Mouse (Mus musculus): ENCODE results near the gene Sertad2. TPM values are rescaled to one million over a fixed set of nuclear protein-coding genes. Genes with fewer than 3 reads are reported as not detected.
A peak's percentile ranks its signal among the peaks of the same experiment; 100 is the strongest.

Sertad2 gene
- total RNA-seq, 2 experiments from 2014 or later: 21.3 to 22.2 TPM

DNA sequence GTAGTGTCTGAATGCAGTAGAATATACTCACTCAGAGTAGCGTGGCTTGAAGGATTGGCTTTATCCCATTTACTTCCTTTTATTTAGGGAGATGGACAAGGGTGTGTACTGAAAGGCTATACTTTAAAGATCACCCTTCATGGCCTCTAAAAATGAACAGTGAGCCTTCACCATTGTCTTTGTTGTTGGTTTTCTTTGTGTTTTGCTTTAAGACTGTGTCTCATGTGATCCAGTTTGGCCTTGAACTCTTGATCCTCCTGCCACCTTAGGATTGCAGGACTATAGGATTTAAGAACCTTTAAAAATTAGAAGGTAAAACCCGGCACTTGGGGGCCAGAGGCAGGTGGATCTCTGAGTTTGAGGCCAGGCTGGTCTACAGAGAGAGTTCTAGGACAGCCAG lies 6.4 kb downstream of the Sertad2 start:
- DNase-seq: no peak

DNA sequence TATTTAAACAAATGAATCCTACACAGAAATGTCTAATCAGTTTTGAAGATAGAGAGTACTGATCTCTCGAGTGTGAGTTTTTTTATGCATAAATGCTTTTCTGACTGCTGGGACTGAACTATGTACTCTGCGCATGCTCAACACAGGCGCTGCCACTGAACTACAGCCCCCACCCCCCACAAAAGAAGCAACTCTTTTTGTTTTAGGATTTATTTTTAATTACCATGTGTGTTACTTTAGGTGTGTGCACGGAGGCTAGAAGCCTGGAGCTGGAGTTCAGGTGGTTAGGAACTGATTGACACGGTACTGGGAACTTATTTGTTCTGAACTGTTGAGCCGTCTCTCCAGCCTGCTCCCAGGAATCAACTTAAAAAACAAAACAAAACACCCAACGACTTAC lies 7.1 kb downstream of the Sertad2 start:
- no peak for DNase-seq

DNA sequence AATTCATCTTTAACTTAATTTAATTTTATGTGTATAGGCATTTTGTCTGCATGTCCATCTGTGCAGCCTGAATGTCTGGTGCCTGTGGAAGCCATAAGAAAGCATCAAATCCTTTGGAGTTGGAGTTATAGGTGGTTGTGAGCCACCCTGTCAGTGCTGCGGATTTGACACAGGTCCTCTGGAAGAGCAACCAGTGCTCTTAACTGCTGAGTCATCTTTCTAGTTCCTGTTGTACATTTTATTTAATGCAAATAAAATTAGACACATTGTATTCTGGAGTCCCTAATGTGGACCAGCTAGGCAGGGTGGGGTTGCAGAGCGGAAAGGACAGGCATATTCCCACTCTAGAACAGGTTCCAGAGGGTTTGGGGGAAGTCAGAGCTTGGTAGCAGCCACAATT lies 9.0 kb downstream of the Sertad2 start:
- no peak for DNase-seq

DNA sequence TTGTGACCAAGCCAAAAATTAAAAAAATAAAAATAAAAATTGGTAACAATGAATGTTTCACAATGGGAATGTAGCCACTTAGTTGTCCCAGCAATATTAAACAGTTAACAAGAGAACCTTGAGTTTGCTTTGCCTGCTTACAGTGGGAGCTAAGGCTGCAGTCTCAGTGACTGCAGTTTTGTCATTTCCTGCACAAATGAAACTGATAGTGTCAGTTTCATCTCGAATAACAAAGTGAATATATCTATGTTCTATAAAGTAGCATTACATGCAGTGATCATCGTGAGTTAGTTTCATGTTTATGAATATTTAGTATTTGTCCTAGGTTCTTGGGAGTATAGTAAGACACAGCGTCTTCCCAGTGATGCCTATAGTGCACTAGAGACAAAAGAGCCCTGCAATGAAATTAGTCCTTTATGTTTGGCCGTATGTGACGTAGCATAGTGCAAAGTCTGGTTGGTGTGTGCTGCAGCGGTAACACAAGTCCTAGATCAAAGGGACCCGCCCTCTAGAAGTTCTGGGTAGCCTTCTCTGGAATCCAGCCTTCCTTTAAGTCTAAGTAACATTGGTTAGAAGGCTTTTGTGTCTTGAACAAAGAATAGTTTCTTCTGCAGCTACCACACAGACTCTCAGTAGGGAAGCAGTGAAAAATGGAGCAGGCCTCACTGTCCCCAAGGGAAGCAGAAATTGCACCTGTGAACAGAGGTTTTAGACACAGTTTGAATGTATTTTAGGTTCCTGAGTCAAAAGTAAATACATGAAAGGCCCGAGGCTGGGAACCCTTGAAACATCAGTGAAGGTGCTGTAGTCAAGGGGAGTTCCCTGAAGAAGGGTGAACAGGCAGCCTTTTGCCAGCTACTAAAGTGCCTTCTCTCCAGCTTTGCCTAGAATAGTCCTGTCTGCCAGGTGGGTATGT lies 10.0 kb downstream of the Sertad2 start:
- DNase-seq: no peak

DNA sequence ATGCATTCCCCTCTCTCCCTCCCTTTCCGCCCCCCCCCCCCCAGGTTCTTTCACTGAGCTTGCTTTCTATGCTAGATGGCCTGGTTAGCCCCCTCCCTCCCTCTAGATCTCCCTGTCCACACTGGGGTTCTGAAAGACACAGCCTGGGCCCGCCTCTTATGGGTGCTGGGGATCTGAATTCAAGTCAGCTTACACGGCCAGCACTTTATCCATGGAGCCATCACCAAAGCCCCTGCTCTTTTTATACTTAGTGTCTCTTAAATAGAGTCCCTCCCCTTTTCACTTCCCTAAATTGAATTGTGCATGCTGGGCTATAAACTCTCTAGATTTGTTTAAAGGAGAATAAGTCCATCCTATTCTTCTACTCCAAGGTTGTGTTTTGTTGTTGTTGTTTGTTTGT lies 12.6 kb downstream of the Sertad2 start:
- no peak for DNase-seq

DNA sequence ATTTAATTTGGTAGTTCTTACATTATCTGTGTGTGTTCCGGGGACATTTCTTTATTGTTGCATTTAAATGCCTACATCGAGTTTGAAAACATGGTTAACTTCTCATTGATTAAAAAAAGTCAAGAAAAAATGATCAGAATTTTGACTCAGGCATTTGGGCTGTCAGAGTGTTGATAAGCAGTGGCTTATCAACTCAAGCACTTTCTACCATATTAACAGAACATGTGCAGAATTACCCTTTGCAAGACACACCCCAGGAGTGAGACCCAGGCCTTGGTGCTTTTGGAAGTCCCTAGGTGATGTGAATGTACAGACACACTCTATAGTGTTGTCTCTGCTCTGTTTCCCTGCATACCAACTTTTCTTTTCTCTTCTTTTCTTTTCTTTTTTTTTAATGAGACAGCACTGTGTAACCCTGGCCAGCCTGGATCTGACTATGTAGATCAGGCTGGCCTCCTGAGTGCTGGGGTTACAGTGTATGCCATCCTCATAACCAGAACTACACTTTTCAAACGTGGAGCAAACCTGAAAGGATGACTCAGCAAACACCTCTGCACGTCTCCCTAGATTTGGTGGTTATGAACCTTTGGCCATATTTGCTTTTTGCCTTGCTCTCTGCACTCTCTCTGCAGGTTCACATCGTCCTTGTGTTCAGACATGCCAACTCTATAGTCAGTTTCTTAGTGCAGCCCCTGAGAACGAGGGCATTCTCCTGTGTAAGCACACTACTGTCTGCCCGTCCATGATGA lies 13.3 kb downstream of the Sertad2 start:
- DNase-seq: no peak

DNA sequence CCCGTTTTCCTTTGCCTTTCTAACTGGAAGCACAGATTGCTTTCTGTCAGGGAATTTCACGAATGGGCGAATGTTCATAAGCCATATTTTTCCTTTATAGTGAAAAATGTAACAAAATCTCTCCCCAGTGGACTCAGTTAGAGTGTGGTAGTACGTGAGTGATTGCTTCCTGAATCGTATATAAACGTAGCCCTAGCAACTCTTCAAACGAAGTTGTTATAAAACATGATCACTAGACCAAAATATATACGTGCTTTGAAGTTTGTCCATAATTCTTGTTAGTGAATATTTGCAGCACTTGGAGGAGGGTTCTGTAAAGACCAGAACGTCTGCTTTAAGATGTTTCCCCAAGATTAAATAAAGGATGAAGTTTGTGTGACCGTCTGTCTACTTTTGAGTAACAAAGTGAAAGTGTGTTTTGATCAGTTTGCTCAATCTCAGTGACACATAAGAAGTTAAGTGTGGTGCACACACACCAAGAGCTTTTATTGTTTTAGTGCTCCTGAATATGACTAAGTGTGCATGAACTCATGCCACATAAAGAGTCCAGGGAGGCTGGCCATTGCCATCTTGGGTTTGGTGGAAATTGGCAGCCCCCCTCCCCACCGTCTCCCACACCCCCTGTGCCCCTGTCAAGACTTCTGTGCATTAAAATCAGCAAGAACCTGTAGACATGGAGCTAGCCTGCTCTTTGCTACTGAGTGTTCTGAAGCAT lies 16.3 kb downstream of the Sertad2 start:
- no peak for DNase-seq

DNA sequence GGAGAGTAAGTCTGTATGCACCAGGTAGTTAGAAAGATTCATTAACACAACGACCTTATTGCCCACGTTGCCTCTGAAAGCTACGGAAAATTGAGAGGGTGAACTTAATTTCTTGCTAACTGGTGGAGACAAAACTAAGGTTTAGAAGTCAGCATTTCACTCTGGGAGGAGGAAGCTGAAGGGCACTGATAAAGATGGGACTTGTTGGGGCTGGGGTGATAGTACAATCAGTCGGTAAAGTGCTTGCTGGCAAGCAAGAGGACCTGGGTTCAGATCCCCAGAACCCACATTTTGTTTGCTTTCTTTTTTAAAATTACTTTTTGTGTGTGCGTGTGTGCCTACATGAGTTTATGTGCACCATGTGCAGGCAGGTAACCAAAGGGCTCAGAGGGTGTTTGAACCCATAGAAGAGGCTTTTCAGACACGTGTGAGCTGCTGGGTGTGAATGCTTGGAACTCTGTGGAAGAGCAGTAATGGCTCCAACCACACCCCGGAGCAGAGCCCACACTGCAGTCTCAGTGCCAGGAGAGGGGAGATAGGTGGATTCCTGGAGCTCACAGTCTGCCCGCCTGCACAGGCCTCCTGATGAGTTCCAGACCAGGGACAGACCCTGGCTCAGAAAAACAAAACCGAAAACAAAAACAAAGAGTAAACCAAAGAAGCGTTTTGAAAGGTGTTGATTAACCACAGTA lies 17.0 kb downstream of the Sertad2 start:
- DNase-seq: no peak

DNA sequence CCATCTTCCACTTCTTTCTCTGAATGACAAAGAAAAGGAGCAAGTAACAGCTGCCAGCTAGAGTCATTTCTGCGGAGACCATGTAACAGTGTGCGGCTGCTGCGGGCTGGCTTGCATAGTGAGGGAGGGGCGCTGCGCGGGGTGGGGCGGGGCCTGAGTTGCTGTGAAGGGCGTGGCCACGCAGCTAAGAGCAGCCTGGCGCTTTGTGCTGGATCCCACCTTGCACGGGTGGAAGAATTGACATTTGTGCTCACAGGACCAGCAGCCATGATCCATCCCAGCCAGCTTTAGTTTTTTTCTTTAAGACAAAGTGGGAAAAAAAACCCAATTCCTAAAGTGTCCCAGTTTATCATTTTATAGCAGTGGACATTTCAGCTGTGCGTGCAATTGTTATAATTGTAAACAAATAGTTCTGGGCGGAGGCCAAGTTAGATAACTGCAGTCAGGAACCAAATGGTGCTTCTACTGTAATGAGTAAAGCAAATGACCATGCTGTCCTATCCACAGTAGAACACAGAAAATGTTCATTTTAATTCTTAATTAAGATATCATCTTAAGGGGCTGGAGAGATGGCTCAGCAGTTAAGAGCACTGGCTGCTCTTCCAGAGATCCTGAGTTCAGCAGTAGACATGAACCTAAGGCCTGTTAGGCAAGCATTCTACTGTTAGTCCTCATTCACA lies 18.4 kb downstream of the Sertad2 start:
- no peak for DNase-seq

DNA sequence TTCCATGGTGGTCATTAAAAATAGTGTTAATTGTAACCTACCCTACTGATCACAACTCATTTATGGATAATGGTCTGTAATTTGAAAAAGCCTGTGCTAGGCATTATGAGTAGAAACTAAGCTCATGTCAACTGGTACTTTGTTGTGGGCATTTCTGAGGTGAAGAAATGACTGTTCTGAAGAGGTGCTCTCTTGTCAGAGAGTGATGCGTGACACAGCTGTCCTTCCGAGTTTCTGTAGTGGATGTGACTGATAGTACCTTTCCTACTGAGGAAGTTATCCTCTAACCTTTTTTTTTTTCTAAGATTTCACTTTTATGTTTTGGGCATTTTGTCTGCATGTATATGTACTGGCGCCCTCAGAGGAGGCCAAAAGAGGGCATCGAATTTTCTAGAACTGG lies 22.0 kb downstream of the Sertad2 start:
- DNase-seq: no peak

DNA sequence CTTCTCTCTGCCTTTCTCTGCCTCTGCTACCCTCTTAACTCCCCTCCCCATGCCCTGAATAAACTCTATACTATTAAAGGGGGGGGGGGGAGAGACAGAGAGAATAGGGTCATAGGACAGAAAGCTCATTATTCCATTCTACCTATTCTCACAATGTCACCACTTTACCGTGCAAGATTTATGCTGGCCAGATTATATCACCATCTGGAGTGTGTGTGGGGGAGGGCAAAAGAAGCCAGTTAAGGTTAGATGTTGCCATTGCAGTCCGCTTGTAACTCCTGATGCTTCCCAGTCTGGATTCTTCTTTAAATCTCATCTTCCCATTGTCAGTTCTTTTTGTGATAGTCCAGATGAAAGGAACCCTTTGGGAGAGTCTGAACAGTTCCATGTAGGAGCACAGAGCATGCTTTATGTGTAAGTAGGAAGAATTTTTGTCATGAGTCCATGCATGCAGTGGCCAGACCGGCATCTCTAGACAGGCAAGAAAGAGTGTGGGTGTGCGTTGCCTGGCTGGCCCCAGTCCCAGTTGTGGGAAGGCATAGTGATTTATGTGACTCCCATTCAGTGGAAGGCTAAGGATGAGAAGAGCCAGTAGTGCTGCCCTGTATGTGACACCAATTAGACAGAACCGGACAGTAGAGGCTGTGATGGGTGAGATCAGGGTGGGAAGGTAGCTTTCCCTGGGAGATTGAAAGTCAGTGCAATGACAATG lies 28.8 kb downstream of the Sertad2 start:
- DNase-seq: peak; percentile 18 to 22

DNA sequence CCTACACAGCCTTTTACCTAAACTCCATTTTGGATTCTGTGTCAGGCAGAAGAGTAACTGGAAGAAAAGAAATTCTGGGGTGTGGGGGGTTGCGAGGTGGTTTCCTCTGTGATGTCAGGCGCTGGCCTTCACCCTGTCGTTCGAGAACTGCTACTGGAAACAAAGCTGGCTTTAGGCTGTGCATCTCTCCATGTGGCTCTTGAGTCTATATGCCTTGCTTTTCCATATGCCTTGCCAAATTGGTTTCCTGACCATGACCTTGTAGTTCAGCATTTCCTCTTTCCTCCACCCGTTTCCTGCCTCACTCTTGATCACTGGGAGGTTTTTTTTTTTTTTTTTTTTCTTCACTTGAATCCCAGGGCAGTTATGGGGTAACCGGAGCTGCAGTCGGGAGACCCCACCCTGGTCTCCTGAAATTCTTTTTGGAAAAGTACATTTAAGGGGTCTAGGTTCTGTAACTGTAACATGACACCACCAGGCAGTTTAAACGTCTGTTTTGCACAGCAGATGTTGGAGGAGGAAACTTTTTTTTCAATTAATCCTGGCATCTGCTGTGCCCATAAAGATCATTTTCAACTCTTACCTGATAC lies 33.1 kb downstream of the Sertad2 start:
- DNase-seq: no peak

DNA sequence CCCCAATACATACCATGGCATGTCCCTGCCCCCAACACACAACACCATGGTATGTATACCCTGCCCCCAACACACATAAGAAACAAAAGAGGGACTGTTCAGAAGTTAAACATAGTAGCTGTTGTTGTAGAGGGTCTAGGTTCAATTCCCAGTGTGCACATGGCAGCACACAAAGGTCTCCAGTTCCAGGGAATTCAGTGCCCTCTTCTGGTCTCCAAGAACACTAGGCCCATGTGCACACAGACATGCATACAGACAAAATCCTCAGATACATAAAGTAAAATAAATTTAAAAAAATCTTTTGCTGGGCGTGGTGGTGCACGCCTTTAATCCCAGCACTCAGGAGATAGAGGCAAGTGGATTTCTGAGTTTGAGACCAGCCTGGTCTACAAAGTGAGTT lies 39.7 kb downstream of the Sertad2 start:
- DNase-seq: no peak

DNA sequence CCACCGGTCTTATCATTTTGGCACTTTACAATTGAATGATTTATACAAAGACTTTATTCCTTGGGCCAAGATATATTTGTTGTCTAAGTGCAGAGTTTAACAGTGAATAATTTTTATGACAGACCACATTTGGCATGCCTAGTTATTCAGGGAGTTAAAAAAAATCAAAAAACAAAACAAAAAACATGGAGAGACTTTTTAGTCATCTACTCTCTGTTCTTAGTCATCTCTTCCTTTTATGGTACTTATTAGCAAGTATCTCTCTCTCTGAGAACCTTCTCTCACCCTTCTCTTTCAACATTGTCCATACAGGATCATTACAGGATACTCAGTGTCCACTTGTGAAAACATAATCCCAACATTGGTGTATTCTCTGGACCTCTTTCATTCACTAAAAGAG lies 42.2 kb downstream of the Sertad2 start:
- no peak for DNase-seq

DNA sequence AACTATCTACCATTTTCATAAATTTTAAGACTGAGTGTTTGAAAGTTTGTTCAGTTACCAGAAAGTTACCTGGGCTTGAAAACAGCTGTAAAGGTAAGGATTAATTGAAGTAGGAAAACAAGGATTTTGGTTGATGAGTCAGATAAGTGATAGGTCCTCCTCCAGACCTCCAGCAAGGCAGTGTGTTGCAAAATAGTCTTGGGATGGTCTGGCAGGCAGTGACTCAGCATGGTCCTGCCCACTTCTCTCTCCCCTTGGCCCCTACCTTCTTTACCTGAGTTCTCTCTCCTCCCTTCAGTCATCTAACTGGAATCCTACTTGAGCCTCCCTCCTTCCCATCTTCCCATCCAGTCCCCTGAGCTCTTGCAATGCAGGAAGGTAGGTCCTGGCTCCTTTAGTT lies 43.1 kb downstream of the Sertad2 start:
- DNase-seq: no peak

DNA sequence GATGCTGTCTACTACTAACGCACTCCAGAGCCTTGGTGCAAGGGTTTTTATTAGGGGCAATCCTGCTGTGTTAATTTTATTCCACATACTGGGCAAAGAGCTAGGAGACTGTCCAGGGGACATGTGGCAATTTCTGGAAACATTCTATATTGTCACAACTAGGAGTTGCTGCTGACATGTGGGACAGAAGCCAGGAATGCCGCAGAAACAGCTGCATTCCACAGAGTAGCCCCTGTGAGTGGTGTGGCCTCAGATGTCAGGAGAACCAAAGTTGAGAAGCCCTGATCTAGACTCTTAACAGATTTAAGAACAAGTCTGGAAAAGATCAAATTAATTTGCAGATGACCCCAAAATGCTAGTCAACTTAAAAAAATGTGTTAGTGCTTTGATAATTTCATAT lies 46.3 kb downstream of the Sertad2 start:
- no peak for DNase-seq

DNA sequence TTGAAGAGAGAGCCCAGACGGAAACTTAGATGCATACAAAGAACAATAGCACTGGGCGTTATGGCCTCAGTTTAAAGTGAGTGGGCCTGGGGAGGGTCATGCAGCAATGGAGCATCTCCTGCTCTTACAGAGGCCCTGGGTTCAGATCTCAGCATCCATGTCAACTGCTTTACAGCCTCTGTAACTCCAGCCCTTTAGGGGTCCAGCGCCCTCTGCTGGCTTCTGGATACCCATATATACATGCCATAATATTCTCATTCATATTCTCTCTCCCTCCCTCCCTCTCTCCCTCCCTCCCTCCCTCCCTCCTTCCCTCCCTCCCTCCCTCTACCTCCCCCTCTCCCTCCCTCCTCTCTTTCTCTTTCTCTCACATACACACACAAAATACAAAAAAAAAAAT lies 49.0 kb downstream of the Sertad2 start:
- DNase-seq: no peak

DNA sequence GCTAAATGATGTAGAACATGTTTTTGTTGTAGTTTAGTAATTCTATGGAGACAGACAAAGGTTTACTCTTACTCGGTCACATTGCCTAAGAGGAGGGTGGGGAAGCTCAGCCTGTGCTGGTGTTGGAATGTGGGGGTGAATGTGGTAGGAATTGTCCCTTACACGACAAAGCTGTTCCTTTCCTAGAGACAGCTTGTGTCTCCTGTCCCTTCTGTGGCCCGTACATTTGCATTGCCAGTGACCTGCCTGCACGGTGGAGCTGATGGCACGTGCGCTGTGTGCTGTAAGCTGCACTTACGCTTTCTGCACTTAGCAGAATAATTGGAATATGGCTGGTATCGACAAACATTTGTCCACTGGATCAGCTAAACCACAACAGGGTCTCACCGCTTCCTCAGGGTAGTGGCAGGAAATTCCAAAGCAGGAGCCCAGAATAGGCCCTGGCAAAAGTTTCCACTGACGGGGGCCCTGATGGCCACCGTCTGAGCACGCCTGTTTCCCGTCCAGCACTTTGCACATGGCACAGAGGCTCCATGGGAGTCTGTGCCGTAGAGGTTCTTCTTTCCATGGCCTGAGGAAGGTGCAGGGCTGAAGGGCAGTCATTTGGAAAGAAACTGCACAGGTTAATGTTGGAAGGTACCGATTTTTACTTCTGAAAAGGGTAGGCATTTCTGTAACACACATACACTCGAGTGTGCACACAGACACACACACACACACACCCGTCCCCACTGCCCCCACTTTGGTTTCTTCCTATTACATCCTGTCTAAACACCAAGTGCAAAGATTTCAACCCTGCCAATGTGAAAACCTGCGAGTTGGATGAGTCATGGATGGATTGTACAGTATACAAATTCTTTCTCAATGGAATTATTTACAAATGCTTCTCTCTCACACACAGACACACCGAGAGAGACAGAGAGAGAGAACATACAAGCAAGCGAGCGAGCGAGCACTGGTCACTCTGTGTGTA lies 51.5 kb downstream of the Sertad2 start:
- no peak for DNase-seq

DNA sequence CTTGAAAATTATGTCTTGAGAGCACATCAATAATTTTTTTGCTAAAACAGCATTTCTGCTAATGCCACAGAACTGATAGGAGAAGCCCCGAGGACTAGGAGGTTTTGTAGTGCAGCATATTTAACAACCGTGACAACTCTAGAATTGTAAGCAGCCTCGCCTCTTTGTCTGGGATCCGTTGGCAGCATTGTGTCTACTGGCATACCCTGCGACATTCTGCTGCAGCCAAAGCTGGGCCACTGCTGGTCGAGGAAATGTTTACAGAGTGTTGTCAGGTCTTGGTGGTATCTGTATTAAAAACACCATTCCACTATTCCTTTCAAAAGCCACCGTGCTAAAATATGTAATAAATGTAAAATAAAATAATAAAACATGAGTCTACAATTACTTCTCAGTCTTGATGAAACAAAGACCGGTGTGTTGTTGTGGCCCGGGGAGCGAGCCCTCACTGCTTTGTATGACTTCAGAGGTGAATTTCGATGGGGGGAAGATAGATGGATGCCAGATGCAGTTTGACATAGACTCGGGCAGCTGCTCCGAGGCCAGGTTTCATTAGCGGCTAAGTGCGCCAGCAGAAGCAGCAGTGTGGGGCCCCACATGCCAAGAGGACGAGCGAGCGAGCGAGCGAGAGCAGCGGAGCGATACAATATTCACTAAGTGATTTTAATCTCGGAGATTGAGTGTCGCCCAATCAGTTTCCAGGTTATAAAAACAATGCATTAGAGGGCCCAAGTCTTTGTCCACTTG lies 60.2 kb downstream of the Sertad2 start:
- DNase-seq: peak; percentile 26 to 41
